Mouse (Mus musculus) spleen, postnatal 10 days (tissue): ENCODE data around the gene E130309D02Rik.

Source experiments
- DNase-seq, 2 experiments: peaks; one replicate each; pipeline ENCODE4 v3.0.0; 2021 to 2022; ENCODE audit warnings: low spot score in 2 of 2

E130309D02Rik gene

DNA sequence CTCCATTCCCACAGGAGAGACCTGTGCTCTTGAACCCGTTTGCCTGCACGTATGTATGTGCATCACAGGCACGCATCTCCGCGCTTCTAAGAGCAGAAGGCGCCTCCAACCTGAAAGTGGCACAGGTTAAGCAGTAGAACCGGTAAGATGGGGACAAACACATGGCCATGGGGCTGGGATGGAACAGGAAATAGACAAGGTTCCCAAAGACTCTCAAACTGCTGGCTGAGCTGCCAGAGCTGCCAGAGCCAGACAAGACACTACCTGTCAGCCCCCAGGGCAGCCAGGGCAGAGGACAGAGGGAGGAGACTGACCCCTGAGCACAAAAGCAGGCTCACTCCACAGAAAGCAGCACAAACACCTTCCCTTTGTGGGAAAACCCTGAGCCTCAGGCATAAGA, 5.2 kb downstream of the E130309D02Rik start:
- DNase-seq: no peak

DNA sequence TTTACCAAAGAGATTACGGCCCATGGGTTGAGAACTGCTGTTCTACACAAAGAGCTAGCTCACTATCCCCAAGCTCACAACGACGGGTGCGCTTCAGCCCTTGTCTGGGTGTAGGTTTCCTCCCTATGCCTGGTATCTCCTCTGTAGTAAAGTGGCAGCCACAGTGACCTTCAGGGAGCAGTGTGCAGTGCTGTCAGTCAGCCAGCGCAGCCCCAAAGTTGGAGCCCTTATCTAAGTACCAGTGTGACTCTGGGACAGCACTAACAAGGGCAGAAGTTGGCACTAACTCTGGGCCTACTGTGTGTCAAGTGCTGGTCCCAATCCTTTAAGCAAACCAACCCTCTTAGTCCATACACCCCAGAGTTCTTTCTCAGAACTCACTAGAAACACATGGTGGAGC, 6.3 kb downstream of the E130309D02Rik start:
- no peak for DNase-seq

DNA sequence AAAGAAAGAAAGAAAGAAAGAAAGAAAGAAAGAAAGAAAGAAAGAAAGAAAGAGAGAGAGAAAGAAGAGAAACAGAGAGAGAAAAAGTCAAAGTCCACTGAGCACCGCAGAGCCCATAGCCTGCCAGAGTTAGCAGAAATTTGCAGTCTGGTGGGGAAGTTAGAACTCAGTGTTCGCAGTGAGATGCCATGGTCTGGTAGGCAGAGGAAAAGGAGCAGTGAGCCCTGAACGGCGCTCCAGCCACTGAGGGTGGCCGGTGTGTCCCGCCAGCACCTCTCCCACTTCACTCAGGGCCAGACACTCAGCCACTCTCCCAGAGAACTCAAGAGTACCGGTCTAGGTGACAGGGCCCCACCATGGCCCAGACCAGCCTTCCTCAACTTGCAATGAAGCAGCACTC, 10.9 kb downstream of the E130309D02Rik start:
- DNase-seq: no peak

DNA sequence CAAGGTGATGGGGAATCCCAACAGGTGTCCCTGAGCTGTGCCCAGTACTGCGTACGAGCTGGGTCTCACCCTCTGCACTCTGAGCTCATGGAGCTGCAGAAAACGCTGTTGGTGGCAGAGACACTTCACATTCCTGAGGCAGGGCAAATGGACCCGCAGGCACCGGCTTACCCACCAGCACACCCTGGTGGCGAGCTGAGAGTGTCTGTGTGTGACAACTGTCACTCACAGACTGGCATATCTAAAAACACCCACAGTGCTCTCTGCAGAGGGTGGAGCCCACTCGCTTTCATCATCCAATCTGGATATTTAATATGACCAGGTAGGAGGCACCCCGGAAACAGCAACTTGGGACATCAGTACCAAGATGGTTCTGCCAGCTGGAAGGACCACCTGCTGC, 13.9 kb downstream of the E130309D02Rik start:
- DNase-seq: no peak

DNA sequence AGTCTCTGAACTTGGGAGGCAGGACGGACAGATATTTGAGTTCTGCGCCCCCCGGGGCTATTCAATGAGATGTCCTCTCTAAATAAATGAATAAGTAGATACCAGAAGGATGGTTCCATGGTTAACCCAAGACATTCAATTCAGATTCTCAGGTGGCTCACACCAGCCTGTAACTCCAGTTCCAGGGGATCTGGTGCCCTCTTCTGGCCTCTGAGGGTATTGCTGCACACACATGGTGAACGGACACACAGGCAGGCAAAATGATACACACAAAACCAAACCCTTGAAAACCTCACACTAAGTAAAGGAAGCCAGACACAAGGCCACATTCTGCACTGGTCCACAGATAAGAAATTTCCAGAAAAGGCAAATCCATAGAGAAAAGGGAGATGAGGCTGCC, 15.5 kb downstream of the E130309D02Rik start:
- peak; percentile 62 to 77 for DNase-seq

DNA sequence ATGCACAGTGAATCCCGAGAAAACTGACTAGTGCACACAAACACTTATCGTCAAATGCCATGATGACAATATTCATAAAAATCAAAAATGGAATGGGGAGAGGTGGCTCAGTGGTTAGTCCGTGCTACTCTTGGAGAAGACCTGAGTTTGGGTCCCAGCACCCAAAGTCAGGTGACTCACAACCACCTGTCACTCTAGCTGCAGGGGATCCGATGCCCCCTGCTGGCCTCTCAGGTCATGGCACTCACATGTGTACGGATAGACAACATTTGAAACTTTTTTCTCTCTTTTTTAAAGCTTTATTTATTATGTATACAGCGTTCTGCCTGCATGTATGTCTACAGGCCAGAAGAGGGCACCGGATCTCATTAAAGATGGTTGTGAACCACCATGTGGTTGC, 16.8 kb downstream of the E130309D02Rik start:
- DNase-seq: no peak

DNA sequence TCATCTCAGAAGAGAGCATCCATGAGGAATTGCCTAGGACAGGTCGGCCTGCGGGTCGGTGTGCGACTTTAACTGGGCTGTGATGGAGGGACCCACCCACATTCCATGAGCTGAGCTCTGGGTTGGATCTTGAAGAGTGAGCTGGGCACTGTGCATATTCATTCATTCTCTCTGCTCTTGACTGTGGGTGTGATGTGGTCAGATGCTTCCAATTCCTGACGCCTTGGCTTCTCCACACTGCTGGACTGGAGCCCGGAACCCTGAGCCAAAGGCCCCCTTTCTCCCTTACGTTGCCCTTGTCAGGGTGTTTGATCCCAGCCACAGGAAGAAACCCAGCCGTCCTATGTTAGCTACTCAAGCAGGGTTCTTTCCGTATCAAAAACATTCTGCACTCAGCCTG, 17.2 kb downstream of the E130309D02Rik start:
- DNase-seq: no peak

DNA sequence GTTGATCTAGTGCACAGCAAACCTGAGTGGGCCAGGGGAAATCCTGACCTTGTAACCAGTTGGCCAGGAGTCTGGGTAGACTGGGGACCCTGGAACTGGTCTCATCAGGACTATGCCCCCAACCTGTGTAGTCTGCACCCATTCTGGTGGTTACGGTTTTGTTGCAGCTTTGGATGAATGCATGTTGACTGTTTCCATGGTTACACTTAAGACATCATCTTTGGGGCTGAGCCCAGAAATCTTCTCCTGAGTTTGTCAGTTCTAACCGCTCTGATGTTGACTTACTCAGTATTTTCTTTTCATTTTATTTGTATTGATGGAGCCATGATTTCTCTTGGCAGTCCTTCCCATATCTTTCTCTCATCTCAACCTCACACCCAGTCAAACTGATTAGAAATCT, 19.8 kb downstream of the E130309D02Rik start:
- no peak for DNase-seq

DNA sequence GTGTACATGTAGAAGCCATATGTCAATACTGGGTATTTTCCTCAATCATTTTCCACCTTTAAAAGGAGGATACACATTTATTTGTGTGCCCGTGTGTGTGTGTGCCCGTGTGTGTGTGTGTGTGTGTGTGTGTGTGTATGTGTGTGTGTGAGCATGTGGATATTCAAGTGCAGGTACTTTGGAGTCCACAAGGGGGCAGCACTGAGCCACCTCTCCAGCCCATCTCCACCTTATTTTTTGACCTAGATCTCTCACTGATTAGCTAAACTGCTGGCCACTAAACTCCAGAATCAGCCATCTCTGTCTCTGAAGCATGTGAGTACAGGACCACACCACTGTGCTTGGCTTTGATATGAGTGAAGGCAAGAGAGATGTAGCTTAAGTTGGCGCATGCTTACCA, 20.3 kb downstream of the E130309D02Rik start:
- no peak for DNase-seq

DNA sequence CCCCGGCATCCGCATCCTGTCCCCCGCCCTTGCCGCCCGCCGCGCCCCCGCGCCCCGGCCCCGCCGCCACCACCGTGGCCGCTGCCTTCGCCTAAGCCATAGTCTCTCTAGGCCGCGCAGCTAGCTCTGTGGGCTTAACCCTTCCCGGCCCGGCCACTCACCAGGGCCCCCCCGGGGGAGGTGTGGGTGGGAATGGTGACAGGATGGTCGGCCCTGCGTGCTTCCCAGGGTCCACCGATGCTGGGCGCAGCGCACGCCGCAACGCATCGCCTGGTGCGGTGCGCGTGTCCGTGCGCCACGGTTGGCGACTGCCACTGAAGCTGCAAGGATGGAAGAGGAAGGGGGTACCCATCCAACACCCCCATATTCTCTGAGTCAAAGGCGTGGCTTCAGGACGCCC, 21.8 kb downstream of the E130309D02Rik start, which contains the start of gene Zfp853:
TSS of gene Zfp853 (minus strand) at position 220 of the 400 bp plus-strand sequence.
- no peak for DNase-seq

DNA sequence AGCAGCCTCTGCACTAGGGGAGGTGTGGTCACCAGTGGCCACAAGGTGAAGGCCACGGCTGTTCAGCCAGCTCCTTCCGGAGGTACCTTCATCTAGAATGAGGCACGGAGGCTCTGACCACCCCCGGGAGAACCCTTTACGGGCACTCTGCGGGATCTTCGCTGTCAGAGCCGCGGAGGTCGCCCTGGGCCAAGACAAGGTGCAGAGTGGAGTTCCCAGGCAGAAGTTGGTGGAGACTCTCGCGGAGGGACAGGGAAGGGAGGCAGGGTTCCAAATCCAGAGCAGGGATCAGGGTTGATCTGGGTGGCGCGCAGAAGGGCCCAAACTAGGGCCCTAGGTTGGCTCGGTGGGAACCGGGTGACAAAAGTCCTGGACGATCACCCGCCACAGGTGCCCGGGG, 22.3 kb downstream of the E130309D02Rik start:
- no peak for DNase-seq

DNA sequence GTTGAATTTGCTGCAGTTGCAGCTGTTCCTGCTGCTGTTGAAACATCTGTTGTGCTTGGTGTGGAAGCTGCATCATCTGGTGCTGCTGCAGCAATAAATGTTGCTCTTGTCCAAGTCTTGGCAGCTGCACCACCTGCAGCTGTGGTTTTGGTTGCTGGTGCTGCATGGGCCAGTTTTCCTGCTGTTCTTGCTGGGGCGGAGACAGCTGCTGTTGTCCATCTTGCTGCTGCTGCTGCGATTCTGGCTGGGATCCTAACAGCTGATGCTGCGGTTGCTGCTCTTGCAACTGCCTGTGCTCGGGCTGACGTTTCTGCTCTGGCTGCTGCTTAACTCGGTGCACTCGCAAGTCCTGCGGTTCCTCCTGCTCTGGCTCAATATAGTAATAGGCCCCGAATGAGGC, 25.9 kb downstream of the E130309D02Rik start:
- DNase-seq: no peak

DNA sequence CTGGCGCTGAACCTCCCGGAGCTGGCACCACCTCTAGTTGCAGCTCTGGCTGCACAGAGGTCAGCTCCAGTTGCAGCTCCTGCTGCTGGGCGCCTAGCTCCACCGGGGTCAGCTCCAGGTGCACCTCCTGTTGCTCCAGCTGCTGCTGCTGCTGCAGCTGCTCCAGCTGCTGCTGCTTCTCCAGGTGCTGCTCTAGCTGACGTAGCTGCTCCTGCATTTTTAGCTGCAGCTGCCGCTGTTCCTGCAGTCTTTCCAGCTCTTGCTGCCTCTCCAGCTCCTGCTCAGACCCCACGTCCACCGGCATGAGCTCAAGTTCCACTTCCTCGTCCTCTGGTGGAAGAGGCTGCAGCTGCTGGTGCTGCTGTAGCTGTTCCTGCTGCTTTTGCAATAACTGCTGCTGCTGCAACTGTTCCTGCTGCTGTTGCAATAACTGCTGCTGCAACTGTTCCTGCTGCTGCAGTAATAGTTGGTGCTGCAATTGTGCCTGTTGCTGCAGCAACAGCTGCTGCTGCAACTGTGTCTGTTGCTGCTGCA, 26.7 kb downstream of the E130309D02Rik start:
- no peak for DNase-seq

DNA sequence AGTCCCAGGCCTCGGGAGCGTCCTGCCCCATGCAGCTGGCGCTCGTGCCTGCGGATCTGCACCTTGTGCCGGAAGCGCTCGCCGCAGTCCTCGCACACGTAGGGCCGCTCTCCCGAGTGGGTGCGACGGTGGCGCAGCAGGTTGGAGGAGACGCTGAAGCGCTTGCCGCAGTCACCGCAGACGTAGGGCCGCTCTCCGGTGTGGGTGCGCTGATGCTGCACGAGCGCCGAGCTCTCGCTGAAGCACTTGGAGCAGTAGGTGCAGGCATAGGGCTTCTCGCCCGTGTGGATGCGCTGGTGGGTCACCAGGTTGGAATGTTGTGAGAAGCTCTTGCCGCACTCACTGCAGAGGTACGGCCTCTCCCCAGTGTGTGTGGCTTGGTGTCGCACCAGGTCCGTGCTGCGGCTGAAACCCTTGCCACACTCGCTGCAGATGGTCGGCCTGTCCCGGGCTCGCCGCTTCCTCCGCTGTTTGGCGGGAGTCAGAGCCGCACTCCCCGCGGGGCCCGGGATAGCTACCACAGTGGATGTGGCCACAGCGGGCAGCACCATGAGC, 27.3 kb downstream of the E130309D02Rik start:
- no peak for DNase-seq

DNA sequence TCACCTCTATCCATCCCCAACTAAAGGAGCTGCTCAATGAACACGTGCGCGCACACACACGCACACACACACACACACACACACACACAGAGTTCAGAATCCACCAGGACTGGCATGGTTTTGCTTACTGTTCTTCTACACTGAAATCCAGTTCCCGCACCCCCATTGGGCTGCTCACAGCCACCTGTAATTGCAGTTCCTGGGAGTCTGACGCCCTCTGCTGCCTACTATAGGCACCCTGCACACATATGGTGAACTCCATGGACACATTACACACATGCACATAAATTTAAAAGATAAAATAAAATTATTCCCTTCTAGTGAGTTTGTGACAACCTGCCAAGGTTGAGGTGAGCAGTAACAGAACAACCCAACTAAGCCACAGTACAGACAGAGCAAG, 30.4 kb downstream of the E130309D02Rik start:
- no peak for DNase-seq

DNA sequence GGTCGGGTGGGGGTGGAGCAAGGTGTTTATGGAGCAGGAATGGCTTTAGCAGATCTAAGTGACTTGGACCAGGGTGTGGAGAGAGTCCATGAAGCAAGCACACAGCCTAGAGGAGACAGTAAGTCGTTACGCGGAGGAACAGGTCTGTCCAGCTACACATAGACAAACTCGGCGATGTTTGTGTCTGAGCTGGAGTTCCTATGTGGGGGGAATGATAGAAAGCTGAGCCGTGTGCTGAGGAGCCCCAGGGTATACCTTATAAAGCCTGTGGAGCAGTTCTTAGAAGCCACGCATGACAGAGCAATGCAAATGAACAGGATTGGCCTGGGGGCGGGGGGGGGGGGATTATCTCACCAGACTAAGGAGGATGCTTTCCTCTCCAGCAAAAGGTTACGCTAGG, 35.9 kb downstream of the E130309D02Rik start:
- DNase-seq: no peak

DNA sequence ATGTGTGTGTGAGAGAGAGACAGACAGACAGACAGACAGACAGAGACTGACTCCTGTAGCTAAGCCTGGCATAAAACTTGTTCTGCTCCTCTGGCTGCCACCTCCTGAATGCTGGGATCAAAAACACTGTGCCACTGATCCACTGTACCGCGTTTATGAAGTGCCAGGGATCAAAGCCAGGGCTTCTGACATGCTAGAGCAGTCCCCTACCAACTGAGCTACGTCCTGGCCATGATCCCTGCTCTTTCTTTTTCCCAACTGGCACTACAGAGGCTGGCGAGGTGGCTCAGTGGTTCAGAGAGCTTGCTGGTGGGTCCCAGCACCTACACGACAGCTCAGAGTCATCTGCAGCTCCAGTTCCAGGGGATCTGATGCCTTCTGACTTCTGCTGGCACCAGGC, 39.4 kb downstream of the E130309D02Rik start:
- DNase-seq: no peak

DNA sequence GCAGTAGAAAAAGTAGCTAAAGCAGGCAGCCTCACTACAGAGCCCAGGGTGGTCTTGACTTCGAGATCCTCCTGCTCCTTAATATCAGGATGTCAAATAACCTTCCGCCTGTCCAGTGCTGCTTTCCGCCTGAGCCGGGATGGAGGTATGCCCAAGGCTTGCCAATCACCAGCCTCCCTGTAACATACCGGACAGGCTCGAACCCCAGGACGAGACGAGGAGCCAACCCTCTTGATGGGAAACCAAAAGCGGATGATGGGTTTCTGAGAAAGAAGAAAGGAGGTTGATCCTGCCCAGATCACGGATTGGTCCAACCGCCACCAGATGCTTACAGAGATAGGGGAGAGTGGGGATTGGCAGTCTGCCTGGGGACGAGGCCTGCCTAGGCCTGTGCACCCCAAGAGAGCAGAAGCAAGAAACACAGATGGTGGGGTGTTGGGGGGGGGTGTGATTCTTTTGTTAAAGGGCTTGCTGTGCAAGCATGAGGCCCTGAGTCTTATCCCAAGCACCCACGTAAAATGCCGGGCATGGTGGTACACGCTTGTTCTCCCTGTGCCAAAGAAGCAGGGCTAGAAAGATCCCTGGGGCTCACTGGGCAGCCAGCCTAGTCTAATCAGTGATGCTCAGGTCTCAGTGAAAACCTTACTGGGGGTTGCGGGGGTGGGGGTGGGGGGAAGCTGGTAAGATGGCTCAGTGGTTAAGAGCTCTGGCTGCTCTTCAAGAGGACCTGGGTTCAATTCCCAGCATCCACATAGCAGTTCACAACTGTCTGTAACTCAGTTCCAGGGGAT, 42.4 kb downstream of the E130309D02Rik start:
- DNase-seq: peak in 1 of 2 experiments; percentile 65

DNA sequence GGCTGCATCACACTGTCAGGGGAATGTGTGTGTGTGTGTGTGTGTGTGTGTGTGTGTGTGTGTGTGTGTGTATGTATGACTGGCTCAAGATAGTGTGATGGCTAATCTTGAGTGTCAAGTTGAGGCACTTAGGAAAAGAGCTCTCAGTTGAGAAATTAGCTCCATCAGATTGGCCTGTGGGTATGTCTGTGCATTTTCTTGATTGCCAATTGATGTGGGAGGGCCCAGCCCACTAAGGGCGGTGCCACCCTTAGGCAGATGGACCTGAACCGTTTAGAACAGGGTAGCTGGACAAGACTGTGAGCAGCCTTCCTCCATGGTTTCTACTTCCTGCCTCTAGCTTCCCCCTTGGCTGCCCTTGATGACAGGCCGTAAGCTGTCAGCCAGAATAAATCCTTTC, 43.1 kb downstream of the E130309D02Rik start:
- DNase-seq: no peak

DNA sequence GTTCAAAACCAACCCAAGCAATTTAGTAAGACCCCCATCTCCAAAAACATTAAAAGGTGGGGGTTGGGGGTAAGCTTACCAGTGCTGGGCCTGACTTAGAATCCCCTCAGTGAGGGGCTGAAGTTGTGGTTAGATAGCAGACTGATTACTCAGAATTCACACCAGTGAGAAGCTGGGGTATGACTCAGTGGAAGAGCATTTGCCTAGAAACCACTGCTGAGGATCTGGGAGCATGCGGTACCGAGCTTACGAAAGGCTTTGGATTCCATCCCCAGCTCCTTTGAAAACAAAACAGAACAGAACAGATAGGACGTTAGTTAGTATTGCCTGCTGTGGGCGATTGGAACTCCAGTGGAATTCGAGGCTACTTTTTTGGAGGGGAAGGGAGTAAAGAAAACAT, 43.5 kb downstream of the E130309D02Rik start:
- no peak for DNase-seq

DNA sequence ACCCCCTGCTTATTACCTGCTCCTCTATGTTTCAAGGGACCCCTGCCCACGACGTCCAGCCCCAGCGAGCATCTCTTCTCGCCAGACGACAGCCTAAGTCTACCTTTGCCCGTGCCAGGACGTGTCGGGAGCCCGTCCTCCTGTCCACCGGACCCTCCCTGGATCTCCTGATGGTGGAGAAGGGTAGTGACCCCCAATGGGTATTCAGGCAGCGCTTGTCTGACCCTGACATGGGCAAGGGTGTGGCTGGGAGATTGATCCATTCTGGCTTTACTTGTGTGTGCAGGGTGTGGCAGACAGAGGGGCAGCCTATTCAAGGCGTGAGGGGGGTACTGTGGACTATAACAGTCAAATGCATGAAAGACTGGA, 45.0 kb downstream of the E130309D02Rik start:
- DNase-seq: no peak

DNA sequence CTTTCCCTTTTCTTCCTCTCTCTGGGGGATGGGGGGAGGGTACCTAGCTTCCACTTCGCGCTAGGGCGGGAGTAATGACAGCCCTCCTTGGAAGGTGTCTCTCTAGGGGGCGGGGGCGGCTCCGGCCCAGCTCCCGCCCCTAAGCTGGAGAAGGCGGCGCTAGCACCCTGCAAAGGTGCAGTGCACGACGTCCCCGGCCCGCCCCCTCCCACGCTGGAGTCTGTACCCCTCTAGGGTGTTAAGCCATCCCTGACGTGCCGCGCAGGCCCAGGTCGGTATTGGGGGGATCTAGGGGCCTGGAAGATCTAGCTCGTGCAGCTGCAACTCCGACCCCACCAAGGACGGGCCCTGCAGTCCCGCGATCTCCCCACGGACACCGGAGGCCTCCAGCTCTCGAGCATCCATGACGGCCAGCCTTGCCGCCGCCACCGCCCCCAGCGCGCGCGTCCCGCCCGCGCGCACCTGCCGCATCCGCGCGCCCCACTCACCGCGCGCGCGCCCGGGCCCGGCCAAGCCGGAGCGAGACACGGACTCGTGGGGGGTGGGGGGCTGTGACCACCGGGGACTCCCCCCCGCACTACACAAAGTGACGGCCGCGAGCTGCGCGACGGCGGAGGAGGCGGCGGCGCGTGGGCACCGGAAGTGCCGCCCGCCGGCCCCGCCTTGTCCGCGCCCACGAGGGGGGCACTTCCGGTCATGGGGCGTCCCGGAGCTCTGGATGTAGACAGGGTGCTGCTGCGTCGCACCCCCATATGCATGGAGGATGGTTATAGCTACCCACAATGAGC, 45.6 kb downstream of the E130309D02Rik start, which contains the start of gene Zfp316:
TSS of gene Zfp316 (minus strand) at position 660 of the 788 bp plus-strand sequence.
- DNase-seq: peak; percentile 35 to 58

DNA sequence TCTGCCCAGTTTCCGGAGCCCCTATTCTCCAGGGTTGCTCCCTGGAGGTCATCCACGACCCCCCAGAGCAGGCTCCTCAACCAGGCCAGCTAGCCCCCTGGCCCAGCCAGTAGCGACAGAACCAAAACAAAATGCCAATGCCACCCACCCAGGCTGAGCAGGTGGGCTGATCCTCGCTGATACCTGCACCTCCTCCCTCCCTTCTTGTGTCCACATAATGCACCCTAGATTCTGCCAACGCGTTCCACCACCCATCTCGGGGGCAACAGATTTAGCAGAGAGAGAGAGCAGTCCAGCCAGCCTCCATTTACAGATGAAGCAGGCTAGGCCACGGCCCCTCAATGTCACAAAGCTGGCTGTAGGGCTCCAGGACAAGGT, 46.2 kb downstream of the E130309D02Rik start:
- DNase-seq: no peak
